In the genomic region with DNA sequence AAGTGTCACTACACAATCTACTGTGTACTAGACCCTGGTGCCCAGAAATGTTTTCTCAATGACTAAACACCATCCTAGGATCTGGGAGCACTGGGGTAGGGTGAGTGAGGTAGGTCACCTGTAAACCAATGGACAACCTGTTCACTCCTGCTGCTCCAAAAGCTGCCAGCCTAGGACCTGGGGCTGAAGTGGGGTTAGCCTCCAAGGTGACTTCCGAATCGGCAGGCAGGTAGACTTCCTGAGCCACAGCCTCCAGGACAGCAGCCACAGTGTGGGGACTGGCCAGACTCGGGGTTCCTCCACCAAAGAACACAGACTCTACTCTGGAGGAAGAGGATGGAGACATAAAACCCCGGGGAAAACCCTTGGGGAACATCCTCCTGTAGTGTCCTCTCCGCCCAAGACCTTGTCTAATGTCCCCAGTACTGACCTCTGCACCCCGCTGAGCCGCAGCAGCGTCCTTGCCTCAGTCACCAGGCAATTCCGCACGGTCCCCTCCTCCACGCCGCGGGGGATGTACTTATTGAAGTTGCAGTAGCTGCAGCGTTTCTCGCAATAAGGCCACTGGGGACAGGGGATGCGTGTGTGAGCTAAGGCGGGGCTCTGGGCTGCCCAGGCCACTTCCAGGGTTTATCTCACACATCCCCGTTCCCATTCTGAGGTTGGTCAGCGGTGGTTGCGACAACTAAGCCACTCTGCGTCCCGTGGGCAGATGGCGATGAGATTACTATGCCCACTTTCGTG, we compare ENCODE assay signal across 8 mouse cellular contexts. TPM values are rescaled to one million over a fixed set of nuclear protein-coding genes. Genes with fewer than 3 reads are reported as not detected.
DNase-seq lines count a peak whose midpoint lies in the region; ATAC-seq and TF ChIP-seq lines count a peak whose summit lies in the region.

No protein-coding gene starts in this region.

- peaks cover 1 to 12% of the 10 kb centered on the region in 2 experiments; a peak in 3 of 4 replicates for H3K36me3 ChIP-seq in MEL (ENCODE audit: control insufficient read depth in 1 of 2, insufficient read depth in 2 of 2, low read length in 2 of 2)
- no peaks in the 10 kb centered on the region for H3K36me3 ChIP-seq in heart, embryonic 10.5 days
- H3K36me3 ChIP-seq in kidney, embryonic 15.5 days: 0 out of 2 replicates have a peak, but pooled peaks cover under 1% of the 10 kb centered on the region
- no peaks in the 10 kb centered on the region for H3K36me3 ChIP-seq in lung, embryonic 14.5 days (ENCODE audit: insufficient read depth)
- 0 out of 2 replicates have a peak, but pooled peaks cover 3% of the 10 kb centered on the region for H3K36me3 ChIP-seq in neural tube, embryonic 15.5 days

- no peaks in the 10 kb centered on the region for H3K9me3 ChIP-seq in MEL (replicated peaks; ENCODE audit: insufficient read depth, low read length)
- 0 out of 2 replicates have a peak, but pooled peaks cover 3% of the 10 kb centered on the region for H3K9me3 ChIP-seq in heart, embryonic 10.5 days
- H3K9me3 ChIP-seq in kidney, embryonic 15.5 days (replicated peaks): no peaks in the 10 kb centered on the region
- H3K9me3 ChIP-seq in lung, embryonic 14.5 days (ENCODE audit: low read depth, low read length): no peaks in the 10 kb centered on the region
- no peaks in the 10 kb centered on the region for H3K9me3 ChIP-seq in neural tube, embryonic 15.5 days (replicated peaks)

- H3K4me1 ChIP-seq in MEL (ENCODE audit: control insufficient read depth in 1 of 2, insufficient read depth in 2 of 2, low read length in 2 of 2): peaks cover 0 to 13% of the 10 kb centered on the region in 2 experiments; a peak in 2 of 4 replicates
- peaks cover 24% of the 10 kb centered on the region for H3K4me1 ChIP-seq in heart, embryonic 10.5 days
- peaks cover 39% of the 10 kb centered on the region for H3K4me1 ChIP-seq in kidney, embryonic 15.5 days
- no peaks in the 10 kb centered on the region for H3K4me1 ChIP-seq in lung, embryonic 14.5 days (ENCODE audit: insufficient read depth)
- H3K4me1 ChIP-seq in neural tube, embryonic 15.5 days: peaks cover 24% of the 10 kb centered on the region

- H3K9ac ChIP-seq in MEL (ENCODE audit: control insufficient read depth, low read depth, low read length, poor library complexity, severe bottlenecking): peak overlapping the region; percentile 80
- peak overlapping the region; percentile 63 for H3K9ac ChIP-seq in kidney, embryonic 15.5 days
- peak overlapping the region; percentile 72 for H3K9ac ChIP-seq in lung, embryonic 14.5 days
- H3K9ac ChIP-seq in neural tube, embryonic 15.5 days (replicated peaks): peak overlapping the region; percentile 59

- no peaks in the 10 kb centered on the region for H3K27me3 ChIP-seq in MEL (ENCODE audit: control insufficient read depth in 1 of 2, insufficient read depth in 2 of 2, low read length in 2 of 2)
- H3K27me3 ChIP-seq in heart, embryonic 10.5 days (ENCODE audit: insufficient read depth, poor library complexity, severe bottlenecking): no peaks in the 10 kb centered on the region
- no peaks in the 10 kb centered on the region for H3K27me3 ChIP-seq in kidney, embryonic 15.5 days
- H3K27me3 ChIP-seq in lung, embryonic 14.5 days (ENCODE audit: insufficient read depth, low read length): no peaks in the 10 kb centered on the region
- H3K27me3 ChIP-seq in neural tube, embryonic 15.5 days (replicated peaks): no peaks in the 10 kb centered on the region

- TF ChIP-seq CTCF in MEL (IDR thresholded peaks at IDR 0.05 in 2 of 3, conservative IDR thresholded peaks at IDR 0.05 in 1 of 3; ENCODE audit: control insufficient read depth in 1 of 3, insufficient read depth in 1 of 3, low read depth in 2 of 3, low read length in 3 of 3, poor library complexity in 1 of 3, severe bottlenecking in 1 of 3): no peak
- no peak for TF ChIP-seq CTCF in lung, embryonic 14.5 days (IDR thresholded peaks at IDR 0.05; ENCODE audit: low read depth)

- ATAC-seq in kidney, embryonic 15.5 days (replicated peaks; ENCODE audit: low FRiP score): peak; percentile 19
- ATAC-seq in lung, embryonic 14.5 days (ENCODE audit: insufficient read depth): peak; percentile 45; the same call in 1 of the 2 replicates
- ATAC-seq in neural tube, embryonic 15.5 days (ENCODE audit: low FRiP score): peak; percentile 67

- H3K4me2 ChIP-seq in kidney, embryonic 15.5 days: peak overlapping the region; percentile 78
- peak overlapping the region; percentile 97 for H3K4me2 ChIP-seq in lung, embryonic 14.5 days
- peak overlapping the region; percentile 95 for H3K4me2 ChIP-seq in neural tube, embryonic 15.5 days

- H3K27ac ChIP-seq in MEL (ENCODE audit: control insufficient read depth, low read depth, low read length): peak overlapping the region; percentile 91
- H3K27ac ChIP-seq in heart, embryonic 10.5 days: peak overlapping the region; percentile 93
- H3K27ac ChIP-seq in kidney, embryonic 15.5 days: peak overlapping the region; percentile 92; the same call in 1 of the 2 replicates
- H3K27ac ChIP-seq in lung, embryonic 14.5 days (ENCODE audit: low read depth): no peak overlapping the region
- H3K27ac ChIP-seq in neural tube, embryonic 15.5 days (replicated peaks): peak overlapping the region; percentile 94

- TF ChIP-seq EP300 in MEL (IDR thresholded peaks at IDR 0.05; ENCODE audit: low read depth in 1 of 2, low read length in 2 of 2): no peak

- WGBS in heart, embryonic 10.5 days: 13% methylated on average over 24 of the region's 24 CpGs
- 9% methylated on average over 24 of the region's 24 CpGs for WGBS in kidney, embryonic 15.5 days
- WGBS in lung, embryonic 14.5 days: 10% methylated on average over 24 of the region's 24 CpGs
- 9% methylated on average over 24 of the region's 24 CpGs for WGBS in neural tube, embryonic 15.5 days

- TF ChIP-seq RAD21 in MEL (IDR thresholded peaks at IDR 0.05; ENCODE audit: low read depth, low read length): no peak

- peaks cover 14% of the 10 kb centered on the region for H3K79me2 ChIP-seq in MEL (ENCODE audit: control insufficient read depth, insufficient read depth, low read length, poor library complexity)

- peak overlapping the region; percentile 74 to 75 for H3K4me3 ChIP-seq in MEL (ENCODE audit: control insufficient read depth in 1 of 2, insufficient read depth in 1 of 2, low read depth in 2 of 2, low read length in 2 of 2)
- H3K4me3 ChIP-seq in heart, embryonic 10.5 days: peak overlapping the region; percentile 76
- H3K4me3 ChIP-seq in kidney, embryonic 15.5 days (replicated peaks): peak overlapping the region; percentile 64
- H3K4me3 ChIP-seq in lung, embryonic 14.5 days (ENCODE audit: low read depth, low read length): peak overlapping the region; percentile 60
- peak overlapping the region; percentile 68 for H3K4me3 ChIP-seq in neural tube, embryonic 15.5 days (replicated peaks)

- TF ChIP-seq POLR2A in MEL (IDR thresholded peaks at IDR 0.05; ENCODE audit: control insufficient read depth in 1 of 2, insufficient read depth in 1 of 2, low read depth in 1 of 2, low read length in 2 of 2, poor library complexity in 1 of 2): 0 out of 4 replicates have a peak, but pooled peaks of 1 of the 2 experiments have one; percentile 0

- DNase-seq in 3134 (ENCODE audit: extremely low read depth, insufficient read length, low spot score) (peak; percentile 76), MEL (ENCODE audit: low read depth, low spot score) (peak; percentile 71)
- peak; percentile 40 for DNase-seq in embryo, embryonic 10.5 days (ENCODE audit: low spot score)
- no peak for DNase-seq in heart, embryonic 10.5 days (ENCODE audit: low spot score)
- peak; percentile 48 for DNase-seq in lung, embryonic 14.5 days
- DNase-seq in urinary bladder, postnatal 25 days (ENCODE audit: low spot score): peak; percentile 38

RNA-seq across cellular contexts. Expression of gene Rsad1, which starts 0.8 kb away (rescaled TPM):
- 27.9 and 28.7 TPM in 2 replicates for total RNA-seq in MEL (2012; rRNA removed)
- polyA plus RNA-seq in MEL (2012; ENCODE audit: insufficient read depth in 1 of 2, insufficient read length in 2 of 2, low read depth in 1 of 2, low replicate concordance in 2 of 2, missing spikeins in 1 of 2): 10 to 100 TPM in 1 of 2 experiments, not detected in 1; 24.0 TPM
- polyA plus RNA-seq in heart, embryonic 10.5 days (2016; fragmentation: Nextera tagmentation; extraction: Ambion mirVana): 3.2 and 6.9 TPM in 2 replicates
- 4.0 and 5.6 TPM in 2 replicates for polyA plus RNA-seq in kidney, embryonic 15.5 days (2015; fragmentation: Nextera tagmentation; extraction: Ambion mirVana)
- polyA plus RNA-seq in lung, embryonic 14.5 days (2014; fragmentation: Nextera tagmentation; extraction: Ambion mirVana): 3.6 and 4.2 TPM in 2 replicates
- polyA plus RNA-seq in neural tube, embryonic 15.5 days (2015; fragmentation: Nextera tagmentation; extraction: Ambion mirVana): 9.4 and 10.4 TPM in 2 replicates

RNA-seq across cellular contexts. Expression of gene Chad, which starts 16.6 kb away (rescaled TPM):
- 0.08 TPM in 1 of 2 replicates, not detected in the other for total RNA-seq in MEL (2012; rRNA removed)
- polyA plus RNA-seq in MEL (2012; ENCODE audit: insufficient read depth in 1 of 2, insufficient read length in 2 of 2, low read depth in 1 of 2, low replicate concordance in 2 of 2, missing spikeins in 1 of 2): under 1 TPM in 1 of 2 experiments, not detected in 1; 0.11 TPM
- polyA plus RNA-seq in heart, embryonic 10.5 days (2016; fragmentation: Nextera tagmentation; extraction: Ambion mirVana): 0.11 and 0.28 TPM in 2 replicates
- polyA plus RNA-seq in kidney, embryonic 15.5 days (2015; fragmentation: Nextera tagmentation; extraction: Ambion mirVana): 0.23 and 1.1 TPM in 2 replicates
- 1.6 and 2.0 TPM in 2 replicates for polyA plus RNA-seq in lung, embryonic 14.5 days (2014; fragmentation: Nextera tagmentation; extraction: Ambion mirVana)
- polyA plus RNA-seq in neural tube, embryonic 15.5 days (2015; fragmentation: Nextera tagmentation; extraction: Ambion mirVana): 1.2 and 1.8 TPM in 2 replicates

RNA-seq across cellular contexts. Expression of gene Mycbpap, which starts 26.7 kb away (rescaled TPM):
- 0.12 TPM in 1 of 2 replicates, not detected in the other for total RNA-seq in MEL (2012; rRNA removed)
- under 1 TPM in 1 of 2 experiments, not detected in 1; 0.17 TPM for polyA plus RNA-seq in MEL (2012; ENCODE audit: insufficient read depth in 1 of 2, insufficient read length in 2 of 2, low read depth in 1 of 2, low replicate concordance in 2 of 2, missing spikeins in 1 of 2)
- polyA plus RNA-seq in heart, embryonic 10.5 days (2016; fragmentation: Nextera tagmentation; extraction: Ambion mirVana): 9.3 and 12.5 TPM in 2 replicates
- polyA plus RNA-seq in kidney, embryonic 15.5 days (2015; fragmentation: Nextera tagmentation; extraction: Ambion mirVana): 3.6 and 4.4 TPM in 2 replicates
- polyA plus RNA-seq in lung, embryonic 14.5 days (2014; fragmentation: Nextera tagmentation; extraction: Ambion mirVana): 3.2 and 3.3 TPM in 2 replicates
- polyA plus RNA-seq in neural tube, embryonic 15.5 days (2015; fragmentation: Nextera tagmentation; extraction: Ambion mirVana): 2.0 and 2.8 TPM in 2 replicates

RNA-seq across cellular contexts. Expression of gene Epn3, which starts 48.4 kb away (rescaled TPM):
- total RNA-seq in MEL (2012; rRNA removed): not detected in 2 replicates
- not detected for polyA plus RNA-seq in MEL (2012; ENCODE audit: insufficient read depth in 1 of 2, insufficient read length in 2 of 2, low read depth in 1 of 2, low replicate concordance in 2 of 2, missing spikeins in 1 of 2)
- 7.7 and 14.2 TPM in 2 replicates for polyA plus RNA-seq in heart, embryonic 10.5 days (2016; fragmentation: Nextera tagmentation; extraction: Ambion mirVana)
- 16.5 and 18.4 TPM in 2 replicates for polyA plus RNA-seq in kidney, embryonic 15.5 days (2015; fragmentation: Nextera tagmentation; extraction: Ambion mirVana)
- polyA plus RNA-seq in lung, embryonic 14.5 days (2014; fragmentation: Nextera tagmentation; extraction: Ambion mirVana): 14.1 and 15.9 TPM in 2 replicates
- polyA plus RNA-seq in neural tube, embryonic 15.5 days (2015; fragmentation: Nextera tagmentation; extraction: Ambion mirVana): 1.1 and 1.5 TPM in 2 replicates

RNA-seq across cellular contexts. Expression of gene Acsf2, which starts 53.5 kb away (rescaled TPM):
- total RNA-seq in MEL (2012; rRNA removed): 2.8 and 3.3 TPM in 2 replicates
- 10 to 100 TPM in 1 of 2 experiments, not detected in 1; 13.1 TPM for polyA plus RNA-seq in MEL (2012; ENCODE audit: insufficient read depth in 1 of 2, insufficient read length in 2 of 2, low read depth in 1 of 2, low replicate concordance in 2 of 2, missing spikeins in 1 of 2)
- polyA plus RNA-seq in heart, embryonic 10.5 days (2016; fragmentation: Nextera tagmentation; extraction: Ambion mirVana): 2.8 and 4.1 TPM in 2 replicates
- polyA plus RNA-seq in kidney, embryonic 15.5 days (2015; fragmentation: Nextera tagmentation; extraction: Ambion mirVana): 7.9 and 8.9 TPM in 2 replicates
- polyA plus RNA-seq in lung, embryonic 14.5 days (2014; fragmentation: Nextera tagmentation; extraction: Ambion mirVana): 10.2 and 10.4 TPM in 2 replicates
- 1.1 and 3.2 TPM in 2 replicates for polyA plus RNA-seq in neural tube, embryonic 15.5 days (2015; fragmentation: Nextera tagmentation; extraction: Ambion mirVana)
